Mouse (Mus musculus) lung, embryonic 16.5 days (tissue): ENCODE data around the gene Babam2. TPM values are rescaled to one million over a fixed set of nuclear protein-coding genes. Genes with fewer than 3 reads are reported as not detected.

Source experiments
- ATAC-seq: fragments of 200-750 bp; cut with Nextera tagmentation; 2 replicates; pipeline ENCODE4 v1.8.0; 2017; ENCODE audit warnings: low read depth, mild to moderate bottlenecking, moderate library complexity
- H3K27ac ChIP-seq: fragments of 300-500 bp; sonication (generic); 2 replicates; pipeline ENCODE4 v1.5.1; 2014; ENCODE audit warnings: mild to moderate bottlenecking, control low read depth, low read length
- H3K27me3 ChIP-seq: fragments of 300-500 bp; sonication (generic); 2 replicates; pipeline ENCODE4 v1.6.1; 2014; ENCODE audit warnings: low read depth, low read length, mixed read lengths; ENCODE audit not compliant: control insufficient read depth, insufficient read depth
- H3K36me3 ChIP-seq: fragments of 300-500 bp; sonication (generic); 2 replicates; pipeline ENCODE4 v1.6.1; 2014; ENCODE audit warnings: low read length; ENCODE audit not compliant: control insufficient read depth, insufficient read depth
- H3K4me1 ChIP-seq: fragments of 300-500 bp; sonication (generic); replicated peaks from 2 replicates; pipeline ENCODE4 v1.6.1; 2014; ENCODE audit warnings: low read length, mixed read lengths; ENCODE audit not compliant: control insufficient read depth, insufficient read depth
- H3K4me2 ChIP-seq: fragments of 300-500 bp; sonication (generic); 2 replicates; pipeline ENCODE4 v1.6.1; 2014; ENCODE audit warnings: low read depth, low read length, control low read depth
- H3K4me3 ChIP-seq: fragments of 300-500 bp; sonication (generic); 2 replicates; pipeline ENCODE4 v1.5.1; 2014; ENCODE audit warnings: mild to moderate bottlenecking, low read length, control low read depth
- H3K9ac ChIP-seq: fragments of 300-500 bp; sonication (generic); 2 replicates; pipeline ENCODE4 v1.6.1; 2014; ENCODE audit warnings: low read length, control low read depth
- H3K9me3 ChIP-seq: fragments of 300-500 bp; sonication (generic); 2 replicates; pipeline ENCODE4 v1.6.1; 2016; ENCODE audit warnings: low read length; ENCODE audit not compliant: control insufficient read depth
- WGBS: fragments of 180-500 bp; shearing (Covaris S2); extraction: QIAGEN DNeasy Blood & Tissue Kit; methylation state at CpG from one replicate; pipeline ENCODE4 v1.1.7; 2014; 5-methylcytosine and 5-hydroxymethylcytosine counted together
- polyA plus RNA-seq: library from polyadenylated mRNA; unstranded; fragments of >200 nt; fragmentation: Nextera tagmentation; extraction: Ambion mirVana; gene quantifications from 2 replicates; pipeline ENCODE4 v1.2.1, GENCODE M21; 2015

Babam2 gene
- polyA plus RNA-seq, 1 experiment from 2014 or later, result 51.9 TPM

- Histone ChIP-seq H3K9me3 (no peaks in the 10 kb centered on the region), H3K27me3 (no peaks in the 10 kb centered on the region), H3K4me1 (no peaks in the 10 kb centered on the region), H3K27ac (no peak overlapping the region), H3K4me3 (no peak overlapping the region), H3K9ac (no peak overlapping the region), H3K36me3 (no peaks in the 10 kb centered on the region), H3K4me2 (no peak overlapping the region)
- 64% methylated on average over 3 of the region's 3 CpGs for WGBS
- ATAC-seq, result no peak
Observed at GRCm38 (mm10) chr5:31974614-31975168, 277.2 kb downstream of the Babam2 start.

DNA sequence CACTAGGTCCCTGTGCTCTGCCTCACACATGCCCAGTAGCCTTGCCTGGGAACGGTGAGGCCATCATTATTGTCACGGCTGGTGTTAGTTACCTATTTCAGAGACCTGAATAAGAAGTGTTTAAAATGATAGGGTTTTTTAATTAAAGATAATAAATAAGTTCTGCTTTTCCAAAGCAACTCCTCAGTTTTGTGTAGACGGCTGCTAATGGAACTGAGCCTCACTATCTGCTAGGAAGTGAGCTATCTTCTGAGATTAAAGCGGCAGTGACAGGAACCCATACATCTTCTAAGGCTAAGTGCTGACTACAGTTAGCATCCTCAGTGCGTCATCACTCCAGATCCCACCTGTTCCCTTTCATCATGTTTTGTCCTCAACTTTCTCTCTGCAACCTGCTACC, 284.6 kb downstream of the Babam2 start:
- Histone ChIP-seq H3K9ac (no peak overlapping the region), H3K27me3 (no peaks in the 10 kb centered on the region), H3K4me2 (no peak overlapping the region), H3K4me1 (no peaks in the 10 kb centered on the region), H3K4me3 (no peak overlapping the region), H3K36me3 (no peaks in the 10 kb centered on the region), H3K27ac (no peak overlapping the region), H3K9me3 (no peaks in the 10 kb centered on the region)
- no peak for ATAC-seq
- 62% methylated on average over 5 of the region's 5 CpGs for WGBS

- 87% methylated on average over 7 of the region's 7 CpGs for WGBS
- Histone ChIP-seq H3K9ac (no peak overlapping the region), H3K4me3 (no peak overlapping the region), H3K27me3 (no peaks in the 10 kb centered on the region), H3K36me3 (no peaks in the 10 kb centered on the region), H3K4me2 (no peak overlapping the region), H3K4me1 (no peaks in the 10 kb centered on the region), H3K27ac (no peak overlapping the region), H3K9me3 (no peaks in the 10 kb centered on the region)
- ATAC-seq, result no peak
Observed at GRCm38 (mm10) chr5:31983161-31983560, 285.7 kb downstream of the Babam2 start.

DNA sequence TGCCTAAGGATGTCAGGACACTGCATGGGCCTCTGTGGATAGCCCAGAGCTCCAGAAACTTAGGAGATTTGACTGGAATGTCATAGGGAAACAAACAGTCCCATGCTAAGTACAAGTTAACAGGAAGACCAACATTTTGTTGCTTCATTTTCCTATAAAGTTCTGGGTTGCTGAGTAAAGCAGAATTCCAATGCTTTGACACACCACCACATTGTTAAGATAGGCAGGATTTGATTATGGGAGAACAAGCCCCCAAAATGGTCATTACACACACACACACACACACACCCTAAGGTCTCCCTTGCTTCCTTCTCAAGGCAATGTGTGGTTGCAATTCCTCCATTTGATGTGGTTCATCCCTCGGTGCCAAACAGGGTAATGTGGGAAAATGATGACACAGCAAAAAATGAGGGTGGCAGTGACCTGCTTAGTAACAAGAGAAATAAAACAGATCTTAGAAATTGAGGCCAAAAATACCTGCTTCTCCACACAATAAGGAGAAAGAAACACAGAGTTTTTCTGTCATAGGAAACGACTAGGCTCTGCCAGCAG, 286.4 kb downstream of the Babam2 start:
- no peak overlapping the region for H3K9ac ChIP-seq
- no peaks in the 10 kb centered on the region for H3K36me3 ChIP-seq
- ATAC-seq, result no peak
- no peak overlapping the region for H3K4me2 ChIP-seq
- H3K4me1 ChIP-seq, result no peaks in the 10 kb centered on the region
- H3K4me3 ChIP-seq, result no peak overlapping the region
- 72% methylated on average over 2 of the region's 2 CpGs for WGBS
- H3K9me3 ChIP-seq, result no peaks in the 10 kb centered on the region
- H3K27me3 ChIP-seq, result no peaks in the 10 kb centered on the region
- no peak overlapping the region for H3K27ac ChIP-seq

- no peak for ATAC-seq
- Histone ChIP-seq H3K4me3 (no peak overlapping the region), H3K9ac (no peak overlapping the region), H3K27ac (no peak overlapping the region), H3K4me2 (no peak overlapping the region), H3K4me1 (no peaks in the 10 kb centered on the region), H3K9me3 (no peaks in the 10 kb centered on the region), H3K27me3 (no peaks in the 10 kb centered on the region), H3K36me3 (no peaks in the 10 kb centered on the region)
- WGBS, result 76% methylated on average over 13 of the region's 13 CpGs
Observed at GRCm38 (mm10) chr5:31984369-31984961, 287.0 kb downstream of the Babam2 start.

DNA sequence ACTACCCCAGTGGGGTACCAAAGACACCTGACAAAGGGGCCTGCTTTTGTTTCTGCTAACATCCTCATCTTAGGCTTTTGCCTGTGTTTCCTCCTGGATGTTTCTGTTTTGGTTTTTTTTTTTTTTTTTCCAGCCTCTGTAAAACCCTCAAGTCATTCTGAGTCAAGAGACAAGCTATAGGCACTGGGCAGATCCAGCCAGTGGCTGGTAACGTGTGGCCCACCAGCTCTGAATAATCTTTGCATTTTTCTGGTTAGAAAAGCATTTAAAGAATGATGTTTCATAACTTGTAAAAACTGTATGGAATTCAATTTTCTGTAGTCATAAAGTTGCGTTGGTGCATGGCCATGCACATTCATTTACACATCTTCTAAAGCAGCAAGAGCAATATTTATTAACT, 287.5 kb downstream of the Babam2 start:
- Histone ChIP-seq H3K27ac (no peak overlapping the region), H3K4me2 (no peak overlapping the region), H3K9ac (no peak overlapping the region), H3K9me3 (no peaks in the 10 kb centered on the region), H3K36me3 (no peaks in the 10 kb centered on the region), H3K4me1 (no peaks in the 10 kb centered on the region), H3K27me3 (no peaks in the 10 kb centered on the region), H3K4me3 (no peak overlapping the region)
- 60% methylated on average over 2 of the region's 2 CpGs for WGBS
- no peak for ATAC-seq

GRCm38 (mm10) chr5:31987541-31988307, 290.2 kb downstream of the Babam2 start:
- no peak for ATAC-seq
- Histone ChIP-seq H3K4me2 (no peak overlapping the region), H3K9ac (no peak overlapping the region), H3K4me3 (no peak overlapping the region), H3K36me3 (no peaks in the 10 kb centered on the region), H3K9me3 (no peaks in the 10 kb centered on the region), H3K4me1 (no peaks in the 10 kb centered on the region), H3K27ac (no peak overlapping the region), H3K27me3 (no peaks in the 10 kb centered on the region)
- WGBS, result 75% methylated on average over 11 of the region's 11 CpGs

- H3K4me2 ChIP-seq, result no peak overlapping the region
- no peaks in the 10 kb centered on the region for H3K9me3 ChIP-seq
- H3K4me1 ChIP-seq, result 0 out of 2 replicates have a peak, but pooled peaks cover 5% of the 10 kb centered on the region
- ATAC-seq, result no peak
- H3K4me3 ChIP-seq, result no peak overlapping the region
- no peak overlapping the region for H3K27ac ChIP-seq
- H3K36me3 ChIP-seq, result no peaks in the 10 kb centered on the region
- H3K27me3 ChIP-seq, result no peaks in the 10 kb centered on the region
- H3K9ac ChIP-seq, result no peak overlapping the region
- WGBS, result 54% methylated on average over 4 of the region's 4 CpGs
Observed at GRCm38 (mm10) chr5:31997189-31997954, 299.9 kb downstream of the Babam2 start.

DNA sequence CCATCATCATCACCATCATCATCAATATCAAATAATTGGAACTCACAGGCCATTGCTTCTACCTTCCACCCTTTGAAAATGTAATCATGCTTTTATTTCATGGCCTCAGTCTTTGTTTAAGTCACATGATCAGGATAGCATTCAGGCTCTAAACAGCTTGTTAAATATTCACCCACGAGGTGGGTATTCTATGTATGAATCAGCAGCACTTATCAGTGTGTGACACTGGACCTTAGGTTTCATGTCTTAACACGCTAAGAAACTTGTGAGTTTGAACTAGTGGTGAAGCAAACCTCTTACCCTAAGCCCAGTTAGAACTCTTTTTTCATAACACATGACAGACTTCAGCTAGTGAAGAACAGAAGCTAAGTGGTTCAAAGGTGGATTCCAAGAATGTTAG, 301.3 kb downstream of the Babam2 start:
- Histone ChIP-seq H3K36me3 (no peaks in the 10 kb centered on the region), H3K27ac (no peak overlapping the region), H3K4me1 (0 out of 2 replicates have a peak, but pooled peaks cover 5% of the 10 kb centered on the region), H3K4me2 (no peak overlapping the region), H3K4me3 (no peak overlapping the region), H3K9me3 (no peaks in the 10 kb centered on the region), H3K27me3 (no peaks in the 10 kb centered on the region), H3K9ac (no peak overlapping the region)
- ATAC-seq, result no peak
- WGBS, result 60% methylated on average over 2 of the region's 2 CpGs
